Mouse (Mus musculus): ENCODE measurements around the gene Blcap.

Blcap gene

GRCm38 (mm10) chr2:157518451-157518850 is 52.6 kb downstream of the Blcap start:
- 64% methylated on average over 7 of the region's 7 CpGs for WGBS

- WGBS: 71% methylated on average over 6 of the region's 6 CpGs
Observed at GRCm38 (mm10) chr2:157517526-157517925, 53.5 kb downstream of the Blcap start.

- WGBS: 64% methylated on average over 4 of the region's 4 CpGs
Observed at GRCm38 (mm10) chr2:157514353-157514752, 56.7 kb downstream of the Blcap start.

- WGBS: 70% methylated on average over 9 of the region's 9 CpGs
Observed at GRCm38 (mm10) chr2:157513737-157514208, 57.3 kb downstream of the Blcap start.

GRCm38 (mm10) chr2:157512859-157513258 is 58.2 kb downstream of the Blcap start:
- WGBS: 63% methylated on average over 9 of the region's 9 CpGs

- 81% methylated on average over 4 of the region's 4 CpGs for WGBS
Observed at GRCm38 (mm10) chr2:157510031-157510430, 61.0 kb downstream of the Blcap start.

GRCm38 (mm10) chr2:157509182-157509581 is 61.9 kb downstream of the Blcap start:
- 86% methylated on average over 5 of the region's 5 CpGs for WGBS

- 28% methylated on average over 14 of the region's 14 CpGs for WGBS
Observed at GRCm38 (mm10) chr2:157506779-157507178, 64.3 kb downstream of the Blcap start.

Measured in cerebral cortex, adult 2 months (tissue).